In the genomic region with DNA sequence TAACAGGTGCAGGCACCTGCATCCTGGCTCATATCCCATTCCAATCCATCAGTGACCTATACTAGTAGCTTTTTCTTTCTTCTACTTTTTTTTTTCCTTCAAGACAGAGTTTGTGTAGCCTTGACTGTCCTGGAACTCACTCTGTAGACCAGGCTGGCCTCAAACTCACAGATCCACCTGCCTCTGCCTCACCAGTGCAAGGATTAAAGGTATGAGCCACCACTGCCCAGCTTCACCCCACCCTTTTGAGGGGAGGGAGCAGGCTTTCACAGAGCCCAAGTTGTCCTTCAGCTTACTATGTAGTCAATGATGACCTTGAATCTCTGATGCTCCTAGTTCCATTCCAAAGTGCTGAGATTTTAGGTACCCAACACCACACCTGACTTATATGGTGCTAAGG, we compare ENCODE assay signal across 15 mouse cellular contexts. TPM values are rescaled to one million over a fixed set of nuclear protein-coding genes. Genes with fewer than 3 reads are reported as not detected.
DNase-seq lines count a peak whose midpoint lies in the region; ATAC-seq and TF ChIP-seq lines count a peak whose summit lies in the region.
"Had no signal": no experiment of that assay in that cellular context is flagged by ENCODE, and none has a peak within 500 bp of the region (broad histone marks: within the 10 kb centered on the region; RNA-seq: fewer than 3 reads in every experiment).

No protein-coding gene starts in this region.

- no peak overlapping the region for H3K27ac ChIP-seq in heart, embryonic 12.5 days (ENCODE audit: poor library complexity, severe bottlenecking)
- H3K27ac ChIP-seq in heart, embryonic 11.5 days (ENCODE audit: low read depth, low read length) = no peak overlapping the region
- H3K27ac ChIP-seq in kidney, embryonic 16.5 days (ENCODE audit: low read length) = peak overlapping the region; percentile 90; the same call in 1 of the 2 replicates
- H3K27ac ChIP-seq in testis, adult 2 months (ENCODE audit: control insufficient read depth, insufficient read depth, low read depth, low read length) = no peak overlapping the region
- H3K27ac ChIP-seq: limb, embryonic 13.5 days had no signal

- intact Hi-C loops in left cerebral cortex, postnatal 14 days (cut with DNase I) = no loop called here

- peaks cover 6% of the 10 kb centered on the region for H3K27me3 ChIP-seq in heart, embryonic 12.5 days (replicated peaks)
- peaks cover 10% of the 10 kb centered on the region for H3K27me3 ChIP-seq in heart, embryonic 11.5 days (ENCODE audit: control insufficient read depth, insufficient read depth, low read length)
- H3K27me3 ChIP-seq in kidney, embryonic 16.5 days (ENCODE audit: insufficient read depth, low read length) = peaks cover 10% of the 10 kb centered on the region
- no peaks in the 10 kb centered on the region for H3K27me3 ChIP-seq in testis, adult 2 months (ENCODE audit: control insufficient read depth, insufficient read depth, low read length)
- H3K27me3 ChIP-seq: Patski had no signal

- peaks cover 15% of the 10 kb centered on the region for H3K36me3 ChIP-seq in heart, embryonic 12.5 days
- peaks cover 1% of the 10 kb centered on the region; the same call in 1 of the 2 replicates for H3K36me3 ChIP-seq in heart, embryonic 11.5 days (ENCODE audit: control insufficient read depth, insufficient read depth, low read length)
- no peaks in the 10 kb centered on the region for H3K36me3 ChIP-seq in kidney, embryonic 16.5 days (ENCODE audit: insufficient read depth, low read length)
- peaks cover 1% of the 10 kb centered on the region; the same call in 1 of the 2 replicates for H3K36me3 ChIP-seq in testis, adult 2 months (ENCODE audit: control insufficient read depth, insufficient read depth, low read length)

- H3K4me2 ChIP-seq in heart, embryonic 12.5 days = peak overlapping the region; percentile 90; the same call in 1 of the 2 replicates
- H3K4me2 ChIP-seq in heart, embryonic 11.5 days = no peak overlapping the region
- H3K4me2 ChIP-seq in kidney, embryonic 16.5 days (replicated peaks; ENCODE audit: low read depth, low read length) = no peak overlapping the region

- H3K4me3 ChIP-seq in heart, embryonic 12.5 days = no peak overlapping the region
- no peak overlapping the region for H3K4me3 ChIP-seq in heart, embryonic 11.5 days (ENCODE audit: low read depth, low read length)
- H3K4me3 ChIP-seq in kidney, embryonic 16.5 days (ENCODE audit: low read length) = no peak overlapping the region
- peak overlapping the region; percentile 26; the same call in 1 of the 2 replicates for H3K4me3 ChIP-seq in testis, adult 2 months (ENCODE audit: control insufficient read depth, low read depth, low read length)

- H3K9me3 ChIP-seq in heart, embryonic 12.5 days (replicated peaks) = no peaks in the 10 kb centered on the region
- no peaks in the 10 kb centered on the region for H3K9me3 ChIP-seq in heart, embryonic 11.5 days (replicated peaks; ENCODE audit: control insufficient read depth, low read length)
- H3K9me3 ChIP-seq in kidney, embryonic 16.5 days (ENCODE audit: low read length) = no peaks in the 10 kb centered on the region
- H3K9me3 ChIP-seq: limb, embryonic 13.5 days had no signal

- ATAC-seq in heart, embryonic 12.5 days (ENCODE audit: insufficient number of reproducible peaks, low FRiP score) = no peak
- no peak for ATAC-seq in heart, embryonic 11.5 days (replicated peaks; ENCODE audit: insufficient number of reproducible peaks, low FRiP score, low TSS enrichment)
- no peak for ATAC-seq in kidney, embryonic 16.5 days (ENCODE audit: low FRiP score, low TSS enrichment)
- ATAC-seq: hindbrain, embryonic 16.5 days; Patski had no signal

- H3K9ac ChIP-seq in heart, embryonic 12.5 days = no peak overlapping the region
- H3K9ac ChIP-seq in heart, embryonic 11.5 days (ENCODE audit: low read depth, low read length) = no peak overlapping the region
- 0 out of 2 replicates have a peak overlapping the region, but pooled peaks have one; percentile 85 for H3K9ac ChIP-seq in kidney, embryonic 16.5 days (replicated peaks; ENCODE audit: low read length)

- TF ChIP-seq POLR2A in testis, adult 2 months (IDR thresholded peaks at IDR 0.05; ENCODE audit: control insufficient read depth, low read depth, low read length) = no peak

- DNase-seq in kidney, adult 18-20 months = no peak
- no peak for DNase-seq in testis, postnatal 10 days (ENCODE audit: low spot score)
- no peak for DNase-seq in adrenal gland, adult 18-20 months (ENCODE audit: low spot score in 2 of 2)
- DNase-seq in left cerebral cortex, postnatal 14 days (ENCODE audit: low spot score in 2 of 2) = no peak
- DNase-seq: lung, postnatal 10 days; thymus, adult 18-20 months had no signal

- no peak for TF ChIP-seq CTCF in testis, adult 2 months (IDR thresholded peaks at IDR 0.05; ENCODE audit: control insufficient read depth, insufficient read depth, insufficient replicate concordance, low read depth, low read length)

- H3K4me1 ChIP-seq in heart, embryonic 12.5 days (replicated peaks) = peaks cover 44% of the 10 kb centered on the region
- H3K4me1 ChIP-seq in heart, embryonic 11.5 days (ENCODE audit: control insufficient read depth, insufficient read depth, low read length) = peaks cover 31% of the 10 kb centered on the region
- peaks cover 15% of the 10 kb centered on the region for H3K4me1 ChIP-seq in kidney, embryonic 16.5 days (ENCODE audit: insufficient read depth, low read length)
- H3K4me1 ChIP-seq in testis, adult 2 months (ENCODE audit: control insufficient read depth, insufficient read depth, low read length) = peaks cover 20% of the 10 kb centered on the region

RNA-seq across cellular contexts. Expression of gene Esrra, which starts 2.2 kb away (rescaled TPM):
- 27.4 and 30.2 TPM in 2 replicates for polyA plus RNA-seq in heart, embryonic 12.5 days (2016; fragmentation: Nextera tagmentation; extraction: Ambion mirVana)
- polyA plus RNA-seq in heart, embryonic 11.5 days (2014; fragmentation: Nextera tagmentation; extraction: Ambion mirVana) = 9.0 and 10.5 TPM in 2 replicates
- polyA plus RNA-seq in kidney, embryonic 16.5 days (2015; fragmentation: Nextera tagmentation; extraction: Ambion mirVana) = 18.0 and 19.4 TPM in 2 replicates
- polyA plus RNA-seq in testis, adult 2 months (2012; rRNA removed) = 13.3 and 16.6 TPM in 2 replicates
- total RNA-seq in adrenal gland, adult 18-20 months (2021) = 10 to 100 TPM; 38.7 to 63.0 TPM
- total RNA-seq in left cerebral cortex, postnatal 14 days (2021) = 10 to 100 TPM; 56.0 to 60.9 TPM

RNA-seq across cellular contexts. Expression of gene Catsperz, which starts 5.7 kb away (rescaled TPM):
- 2.2 and 2.3 TPM in 2 replicates for polyA plus RNA-seq in heart, embryonic 12.5 days (2016; fragmentation: Nextera tagmentation; extraction: Ambion mirVana)
- polyA plus RNA-seq in heart, embryonic 11.5 days (2014; fragmentation: Nextera tagmentation; extraction: Ambion mirVana) = 1.9 and 3.9 TPM in 2 replicates
- 3.4 and 3.7 TPM in 2 replicates for polyA plus RNA-seq in kidney, embryonic 16.5 days (2015; fragmentation: Nextera tagmentation; extraction: Ambion mirVana)
- polyA plus RNA-seq in testis, adult 2 months (2012; rRNA removed) = 1,294 and 1,426 TPM in 2 replicates
- total RNA-seq in adrenal gland, adult 18-20 months (2021) = 1 to 10 TPM in 1 of 2 experiments, not detected in 1; 1.2 TPM
- 10 to 100 TPM; 23.0 to 28.8 TPM for total RNA-seq in left cerebral cortex, postnatal 14 days (2021)
- total RNA-seq: adrenal gland, adult 8-10 months; CH12.LX had no signal

RNA-seq across cellular contexts. Expression of gene Prdx5, which starts 9.5 kb away (rescaled TPM):
- 202 and 218 TPM in 2 replicates for polyA plus RNA-seq in heart, embryonic 12.5 days (2016; fragmentation: Nextera tagmentation; extraction: Ambion mirVana)
- 143 and 150 TPM in 2 replicates for polyA plus RNA-seq in heart, embryonic 11.5 days (2014; fragmentation: Nextera tagmentation; extraction: Ambion mirVana)
- 325 and 350 TPM in 2 replicates for polyA plus RNA-seq in kidney, embryonic 16.5 days (2015; fragmentation: Nextera tagmentation; extraction: Ambion mirVana)
- polyA plus RNA-seq in testis, adult 2 months (2012; rRNA removed) = 120 and 133 TPM in 2 replicates
- total RNA-seq in adrenal gland, adult 18-20 months (2021) = 100 to 1,000 TPM; 303 to 375 TPM
- 100 to 1,000 TPM; 354 to 355 TPM for total RNA-seq in left cerebral cortex, postnatal 14 days (2021)

RNA-seq across cellular contexts. Expression of gene Trmt112, which starts 9.9 kb away (rescaled TPM):
- 85.9 and 92.9 TPM in 2 replicates for polyA plus RNA-seq in heart, embryonic 12.5 days (2016; fragmentation: Nextera tagmentation; extraction: Ambion mirVana)
- polyA plus RNA-seq in heart, embryonic 11.5 days (2014; fragmentation: Nextera tagmentation; extraction: Ambion mirVana) = 91.5 and 97.8 TPM in 2 replicates
- 141 and 145 TPM in 2 replicates for polyA plus RNA-seq in kidney, embryonic 16.5 days (2015; fragmentation: Nextera tagmentation; extraction: Ambion mirVana)
- 52.9 and 64.6 TPM in 2 replicates for polyA plus RNA-seq in testis, adult 2 months (2012; rRNA removed)
- 100 to 1,000 TPM in 1 of 2 experiments, 10 to 100 TPM in 1; 83.2 to 110 TPM for total RNA-seq in adrenal gland, adult 18-20 months (2021)
- 10 to 100 TPM; 34.4 to 36.5 TPM for total RNA-seq in left cerebral cortex, postnatal 14 days (2021)

RNA-seq across cellular contexts. Expression of gene Kcnk4, which starts 14.9 kb away (rescaled TPM):
- 0.14 and 0.29 TPM in 2 replicates for polyA plus RNA-seq in heart, embryonic 12.5 days (2016; fragmentation: Nextera tagmentation; extraction: Ambion mirVana)
- polyA plus RNA-seq in heart, embryonic 11.5 days (2014; fragmentation: Nextera tagmentation; extraction: Ambion mirVana) = 0.17 and 0.46 TPM in 2 replicates
- 0.42 and 0.71 TPM in 2 replicates for polyA plus RNA-seq in kidney, embryonic 16.5 days (2015; fragmentation: Nextera tagmentation; extraction: Ambion mirVana)
- 1.3 and 1.5 TPM in 2 replicates for polyA plus RNA-seq in testis, adult 2 months (2012; rRNA removed)
- under 1 TPM; 0.23 to 0.35 TPM for total RNA-seq in adrenal gland, adult 18-20 months (2021)
- 10 to 100 TPM; 44.9 to 50.4 TPM for total RNA-seq in left cerebral cortex, postnatal 14 days (2021)

Comparison
In these comparisons a context has a peak if more than half of its experiments do, and no peak if none do; other contexts are left out.
1. RNA of gene Catsperz, which starts 5.7 kb away (polyA plus RNA-seq): 1,294 to 1,426 TPM in testis, adult 2 months; 3.4 to 3.7 TPM in kidney, embryonic 16.5 days, 2.2 to 2.3 TPM in heart, embryonic 12.5 days and 1.9 to 3.9 TPM in heart, embryonic 11.5 days; every median in the first group is over 100 times any median in the second.